Mouse (Mus musculus): ENCODE data around the gene Olfr1143.

DNA sequence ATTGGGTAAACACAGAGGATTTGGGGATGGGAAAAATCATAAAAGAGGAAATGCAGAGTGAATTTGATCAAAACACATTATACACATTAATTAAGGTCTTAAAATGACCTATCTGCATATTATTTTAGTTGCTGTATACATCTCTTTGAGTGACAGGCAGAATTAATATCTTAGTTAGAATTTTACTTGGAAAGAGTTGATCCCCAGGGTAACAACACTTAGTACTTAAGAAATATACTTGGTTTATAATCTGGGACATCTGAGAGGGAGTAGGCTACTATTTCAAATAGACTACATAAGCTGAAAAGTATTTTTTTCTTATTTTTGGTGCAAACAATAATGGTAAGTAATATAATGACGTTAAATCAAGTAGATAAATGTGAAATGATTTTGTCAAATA is 43.3 kb downstream of the Olfr1143 start, which contains the start of gene Olfr1150-ps1:
- TF ChIP-seq CTCF (IDR thresholded peaks at IDR 0.05; ENCODE audit: low read depth) (no peak), EP300 (IDR thresholded peaks at IDR 0.05; ENCODE audit: low read depth) (no peak)
